Mouse (Mus musculus) cerebellum, adult 2 months (tissue): Measurements from ENCODE around the gene Olfml2a. TPM values are rescaled to one million over a fixed set of nuclear protein-coding genes. Genes with fewer than 3 reads are reported as not detected.
"Not testable (repeated sequence)": the region's sequence is repeated elsewhere in the genome, so short reads cannot be mapped to it uniquely, and the experiment has no call there.

Source experiments
- DNase-seq, 2 experiments: peaks; one replicate each; pipeline ENCODE4 v3.0.0; 2021
- H3K27ac ChIP-seq: fragments of 200-500 bp; 2 replicates; pipeline ENCODE4 v1.5.1; 2012; ENCODE audit warnings: low read length, control low read depth, inconsistent platforms; ENCODE audit not compliant: insufficient read depth
- H3K27me3 ChIP-seq: fragments of 200-500 bp; 2 replicates; pipeline ENCODE4 v1.6.1; 2012; ENCODE audit warnings: inconsistent platforms, mild to moderate bottlenecking, low read length, moderate library complexity; ENCODE audit not compliant: control insufficient read depth, insufficient read depth
- H3K4me1 ChIP-seq: fragments of 200-500 bp; 2 replicates; pipeline ENCODE4 v1.6.1; 2011; ENCODE audit warnings: low read length; ENCODE audit not compliant: control insufficient read depth, insufficient read depth
- H3K4me3 ChIP-seq: fragments of 200-500 bp; replicated peaks from 2 replicates; pipeline ENCODE3; 2011; ENCODE audit warnings: mild to moderate bottlenecking, low read depth, low read length, control low read depth; ENCODE audit not compliant: insufficient read depth
- CTCF ChIP-seq: fragments of 200-500 bp; IDR thresholded peaks from 2 replicates; pipeline ENCODE4 v1.5.1; 2011; ENCODE audit warnings: low read depth, mild to moderate bottlenecking, control low read depth, low read length, moderate library complexity, borderline replicate concordance; ENCODE audit not compliant: insufficient read depth
- POLR2A ChIP-seq: fragments of 200-500 bp; IDR thresholded peaks from 2 replicates; pipeline ENCODE4 v1.6.1; 2011; ENCODE audit warnings: low read length, control low read depth, borderline replicate concordance; ENCODE audit not compliant: insufficient read depth
- WGBS: fragments of 180-500 bp; shearing (Covaris S2); methylation state at CpG from one replicate; pipeline ENCODE4 v1.1.7; 2018; 5-methylcytosine and 5-hydroxymethylcytosine counted together
- polyA plus RNA-seq: library from polyadenylated mRNA; depleted of rRNA; stranded (reverse); fragments of >200 nt; gene quantifications from 2 replicates; pipeline ENCODE4 v1.2.3, GENCODE M21; 2012

Olfml2a gene
- polyA plus RNA-seq, 1 experiment = 0.95 TPM

DNA sequence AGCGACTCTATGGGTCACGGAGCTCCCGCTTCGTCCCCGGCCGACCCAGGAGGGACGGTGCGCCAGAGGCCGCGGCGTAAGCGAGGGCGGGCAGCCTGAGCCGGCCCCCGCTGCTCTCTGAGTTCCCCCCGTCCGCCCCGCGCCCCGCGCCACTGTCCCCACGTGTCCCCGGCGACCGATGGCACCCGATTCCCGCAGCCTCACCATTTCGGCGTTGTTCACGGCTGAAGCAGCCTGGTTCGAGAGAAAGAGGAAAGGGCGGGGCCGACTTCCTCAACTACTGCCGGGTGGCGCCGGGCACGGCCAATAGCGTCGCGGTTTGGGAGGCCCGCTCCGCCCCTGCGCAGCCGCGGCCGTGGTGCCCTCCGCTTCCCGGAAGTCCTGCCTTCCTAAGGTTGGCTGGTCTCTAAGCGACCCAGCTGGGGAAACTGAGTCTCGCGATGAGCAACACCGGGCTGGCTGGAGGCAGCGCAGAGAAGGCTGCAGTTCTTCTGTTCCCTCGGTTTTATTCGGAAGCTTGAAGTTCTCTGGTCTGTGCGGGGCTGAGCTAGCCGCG lies 73.2 kb downstream of the Olfml2a start, which contains the start of gene Arpc5l:
Gene Arpc5l, plus strand, starts transcription at position 469 of the 556 bp plus-strand sequence.
- Histone ChIP-seq H3K4me3 (peak within 1 kb of the TSS; percentile 93), H3K27me3 (no peaks in the 10 kb centered on the region), H3K27ac (peak within 1 kb of the TSS; percentile 2; the same call in 1 of the 2 replicates), H3K4me1 (peaks cover 7% of the 10 kb centered on the region)
- TF ChIP-seq POLR2A (peak; percentile 73), CTCF (no peak)
- 1% methylated on average over 58 of the region's 58 CpGs for WGBS
- DNase-seq = peak; percentile 90 to 92

DNA sequence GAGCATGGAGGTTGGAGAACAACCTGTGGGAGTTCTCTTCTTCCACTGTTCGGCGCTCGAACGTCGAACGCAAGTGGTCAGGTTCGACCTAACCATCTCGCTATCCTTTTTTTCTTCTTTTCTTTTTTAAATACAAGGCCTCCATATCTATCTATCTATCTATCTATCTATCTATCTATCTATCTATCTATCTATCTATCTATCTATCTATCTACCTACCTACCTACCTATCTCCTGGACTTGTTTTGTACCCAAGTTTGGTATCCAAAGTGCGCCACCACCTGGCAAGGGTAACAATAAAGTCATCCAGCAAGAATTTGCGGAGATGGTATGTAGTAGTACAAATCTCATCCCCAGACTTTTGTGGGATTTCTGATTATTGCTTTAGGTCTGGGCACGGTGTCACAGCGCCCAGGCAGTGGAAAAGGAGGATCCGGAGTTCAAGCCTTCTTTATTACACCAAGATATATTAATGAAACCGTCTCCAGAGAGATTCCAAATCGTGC lies 73.8 kb downstream of the Olfml2a start, which contains the start of gene Rpl35:
Gene Rpl35, minus strand, starts transcription at position 51 of the 506 bp plus-strand sequence.
- Histone ChIP-seq H3K27me3 (no peaks in the 10 kb centered on the region), H3K27ac (peak within 1 kb of the TSS; percentile 2; the same call in 1 of the 2 replicates), H3K4me1 (peaks cover 7% of the 10 kb centered on the region), H3K4me3 (peak within 1 kb of the TSS; percentile 93)
- no peak for TF ChIP-seq CTCF
- TF ChIP-seq POLR2A = no peak
- DNase-seq = no peak
- 12% methylated on average over 15 of the region's 15 CpGs for WGBS

DNA sequence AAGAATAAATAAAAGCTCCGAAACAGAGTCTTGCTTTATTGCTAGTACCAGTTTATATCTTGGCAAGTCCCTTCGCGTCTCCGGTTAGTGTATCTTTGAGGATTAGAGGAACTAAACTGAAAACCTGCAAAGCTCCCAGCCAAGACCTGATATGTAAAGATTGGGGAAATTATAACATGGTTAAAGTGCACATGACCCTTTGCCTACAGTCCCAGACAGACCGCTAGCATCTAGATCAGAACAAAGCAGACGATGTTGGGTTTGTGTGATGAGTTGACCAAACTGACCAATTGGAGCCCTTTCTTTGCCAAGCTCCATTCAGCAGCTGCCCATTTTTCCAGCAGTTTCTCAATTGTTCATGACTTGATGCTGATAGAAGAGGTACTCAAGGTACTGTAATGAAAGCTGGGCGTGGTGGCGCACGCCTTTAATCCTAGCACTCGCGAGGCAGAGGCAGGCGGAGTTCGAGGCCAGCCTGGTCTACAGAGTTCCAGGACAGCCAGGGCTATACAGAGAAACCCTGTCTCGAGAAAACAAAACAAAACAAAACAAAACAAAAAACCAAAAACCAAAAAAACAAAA lies 74.5 kb downstream of the Olfml2a start:
- Histone ChIP-seq H3K27ac (no peak overlapping the region), H3K4me3 (peak overlapping the region; percentile 45), H3K27me3 (no peaks in the 10 kb centered on the region), H3K4me1 (peaks cover 9% of the 10 kb centered on the region)
- TF ChIP-seq CTCF (no peak), POLR2A (no peak)
- no peak for DNase-seq
- WGBS = 89% methylated on average over 14 of the region's 14 CpGs

DNA sequence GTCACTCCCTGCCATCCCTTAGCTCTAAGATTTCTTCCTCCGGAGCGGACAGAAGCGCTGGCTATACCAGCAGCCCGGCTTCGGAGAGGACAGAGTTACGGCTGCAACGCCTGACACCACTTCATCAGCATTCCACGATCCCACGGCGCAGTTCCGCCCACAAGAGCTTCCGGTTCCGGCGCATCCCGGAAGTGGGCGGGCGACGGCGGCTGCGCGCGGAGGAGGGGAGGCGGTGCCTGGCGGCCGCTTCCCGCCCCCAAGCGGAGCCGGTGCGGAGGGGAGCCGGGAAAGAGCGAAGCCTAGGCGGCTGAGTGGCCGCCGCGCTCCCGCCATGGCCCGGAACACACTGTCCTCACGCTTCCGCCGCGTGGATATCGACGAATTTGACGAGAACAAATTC lies 76.1 kb downstream of the Olfml2a start:
- H3K27ac ChIP-seq = peak overlapping the region; percentile 85
- H3K4me3 ChIP-seq = peak overlapping the region; percentile 96
- no peak for TF ChIP-seq CTCF
- peak; percentile 92 for TF ChIP-seq POLR2A
- H3K27me3 ChIP-seq = no peaks in the 10 kb centered on the region
- peaks cover 12% of the 10 kb centered on the region for H3K4me1 ChIP-seq
- peak; percentile 94 for DNase-seq
- 0% methylated on average over 44 of the region's 44 CpGs for WGBS

DNA sequence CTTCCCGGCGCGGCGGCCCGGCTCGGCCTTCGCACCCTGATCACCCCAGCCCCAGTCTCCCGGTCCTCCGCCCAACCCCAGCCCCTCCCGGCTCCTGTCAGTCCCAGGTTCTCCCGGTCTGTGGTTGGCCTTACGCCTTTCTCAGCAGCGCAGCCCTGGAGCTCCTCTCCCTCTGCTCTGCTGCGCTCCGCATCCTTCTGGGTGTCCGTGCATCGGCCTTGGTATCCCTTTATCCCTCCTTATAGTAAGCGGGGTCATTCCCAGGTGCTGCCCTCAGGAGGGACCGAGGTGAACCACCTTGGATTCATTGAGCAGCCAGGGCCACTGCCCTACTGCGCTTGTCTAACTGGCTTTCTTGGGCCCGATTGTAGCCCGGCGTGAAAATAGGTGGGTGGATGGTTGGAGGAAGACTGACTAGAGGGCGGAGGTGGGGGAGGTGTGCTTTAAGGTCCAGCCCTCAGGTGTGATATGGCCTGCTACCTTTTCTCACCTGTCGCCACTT lies 76.6 kb downstream of the Olfml2a start:
- no peak for DNase-seq
- Histone ChIP-seq H3K4me3 (peak overlapping the region; percentile 86), H3K27me3 (no peaks in the 10 kb centered on the region), H3K4me1 (peaks cover 12% of the 10 kb centered on the region), H3K27ac (peak overlapping the region; percentile 85)
- WGBS = 1% methylated on average over 25 of the region's 25 CpGs
- TF ChIP-seq POLR2A (no peak), CTCF (no peak)

- no peak overlapping the region; the same call in 1 of the 2 replicates for H3K27ac ChIP-seq
- H3K4me3 ChIP-seq = peak overlapping the region; percentile 86
- no peaks in the 10 kb centered on the region for H3K27me3 ChIP-seq
- TF ChIP-seq POLR2A (no peak), CTCF (no peak)
- WGBS = 21% methylated on average over 3 of the region's 3 CpGs
- H3K4me1 ChIP-seq = peaks cover 7% of the 10 kb centered on the region
- no peak for DNase-seq
These were observed 77.2 kb downstream of the Olfml2a start for GRCm38 (mm10) chr2:39008954-39009365.

- not testable (repeated sequence) for H3K4me1 ChIP-seq, H3K4me3 ChIP-seq, DNase-seq
These were observed 78.4 kb downstream of the Olfml2a start for GRCm38 (mm10) chr2:39010144-39010543.

DNA sequence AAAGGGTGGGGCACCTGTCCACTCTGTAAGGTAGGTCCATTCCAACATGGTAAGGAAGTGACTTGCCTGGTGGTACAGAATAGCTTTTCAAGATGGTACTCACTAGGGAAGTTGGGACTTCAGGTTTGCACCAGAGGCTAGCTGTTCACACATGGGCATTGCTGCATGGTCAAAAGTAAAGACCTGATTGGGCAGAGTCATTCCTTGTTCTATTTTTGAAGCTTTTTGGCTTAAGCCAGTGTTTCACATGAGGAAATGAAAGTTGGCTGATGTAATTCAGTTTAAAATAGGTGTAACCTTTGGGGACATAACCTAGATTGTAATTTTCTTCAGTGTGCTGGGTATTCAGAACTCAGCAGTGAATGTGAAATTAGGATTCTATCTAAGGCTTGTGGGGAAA lies 79.5 kb downstream of the Olfml2a start:
- H3K4me1 ChIP-seq = peaks cover 7% of the 10 kb centered on the region
- DNase-seq = peak in 1 of 2 experiments; percentile 45
- no peak overlapping the region for H3K27ac ChIP-seq

More at GRCm38 (mm10) chr2:39010144-39010543, 78.4 kb downstream of the Olfml2a start:
- not testable (repeated sequence) for H3K27me3 ChIP-seq, H3K27ac ChIP-seq
- 91% methylated on average over 5 of the region's 5 CpGs for WGBS

More for the DNA sequence above, 79.5 kb downstream of the Olfml2a start:
- TF ChIP-seq POLR2A = no peak
- no peak for TF ChIP-seq CTCF
- H3K27me3 ChIP-seq = no peaks in the 10 kb centered on the region
- no peak overlapping the region for H3K4me3 ChIP-seq
